Mouse (Mus musculus) testis, adult 2 months (tissue): Measurements from ENCODE around the gene Babam2. TPM values are rescaled to one million over a fixed set of nuclear protein-coding genes. Genes with fewer than 3 reads are reported as not detected.
A peak's percentile ranks its signal among the peaks of the same experiment; 100 is the strongest.

ENCODE experiments used
- H3K27ac ChIP-seq: fragments of 200-500 bp; 2 replicates; pipeline ENCODE4 v1.5.1; 2012; ENCODE audit warnings: low read depth, low read length; ENCODE audit not compliant: control insufficient read depth, insufficient read depth
- H3K27me3 ChIP-seq: fragments of 200-500 bp; 2 replicates; pipeline ENCODE4 v1.6.1; 2012; ENCODE audit warnings: mild to moderate bottlenecking, low read length, moderate library complexity; ENCODE audit not compliant: control insufficient read depth, insufficient read depth
- H3K36me3 ChIP-seq: fragments of 200-500 bp; 2 replicates; pipeline ENCODE4 v1.6.1; 2012; ENCODE audit warnings: mild to moderate bottlenecking, low read length; ENCODE audit not compliant: control insufficient read depth, insufficient read depth
- H3K4me1 ChIP-seq: fragments of 200-500 bp; 2 replicates; pipeline ENCODE4 v1.6.1; 2012; ENCODE audit warnings: low read length; ENCODE audit not compliant: control insufficient read depth, insufficient read depth
- H3K4me3 ChIP-seq: fragments of 200-500 bp; 2 replicates; pipeline ENCODE4 v1.5.1; 2012; ENCODE audit warnings: low read depth, mild to moderate bottlenecking, low read length, moderate library complexity, mixed read lengths; ENCODE audit not compliant: control insufficient read depth
- CTCF ChIP-seq: fragments of 200-500 bp; IDR thresholded peaks from 2 replicates; pipeline ENCODE4 v1.5.1; 2012; ENCODE audit warnings: low read depth, mild to moderate bottlenecking, inconsistent platforms, low read length, moderate library complexity; ENCODE audit not compliant: control insufficient read depth, insufficient read depth, insufficient replicate concordance
- POLR2A ChIP-seq: fragments of 200-500 bp; IDR thresholded peaks from 2 replicates; pipeline ENCODE4 v1.6.1; 2012; ENCODE audit warnings: low read depth, mild to moderate bottlenecking, inconsistent platforms, low read length, moderate library complexity; ENCODE audit not compliant: control insufficient read depth
- polyA plus RNA-seq: library from polyadenylated mRNA; depleted of rRNA; stranded (reverse); fragments of >200 nt; gene quantifications from 2 replicates; pipeline ENCODE4 v1.2.3, GENCODE M21; 2012

The Babam2 gene
- polyA plus RNA-seq, 1 experiment: 38.5 TPM

DNA sequence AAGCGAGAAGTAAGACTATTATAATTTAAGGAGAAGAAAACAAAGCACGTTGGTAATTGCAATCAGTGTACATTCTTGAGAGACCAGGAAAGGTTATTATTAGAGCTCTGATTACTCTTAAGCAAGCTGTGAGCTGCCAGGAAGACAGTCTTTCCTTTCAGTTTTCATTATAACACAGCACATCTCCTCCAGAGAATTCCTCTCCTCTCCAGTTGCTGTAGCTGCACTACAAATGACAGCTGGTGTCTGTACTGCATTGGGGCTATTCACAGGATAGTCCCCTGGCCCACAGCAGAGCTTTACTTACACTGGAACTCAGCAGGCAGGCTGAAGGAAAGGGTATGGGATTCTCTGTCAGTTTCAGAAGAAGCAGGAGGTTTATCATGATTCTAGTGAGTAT lies 24.1 kb upstream of the Babam2 start:
- Histone ChIP-seq H3K36me3 (no peaks in the 10 kb centered on the region), H3K27ac (no peak overlapping the region), H3K27me3 (no peaks in the 10 kb centered on the region), H3K4me3 (no peak overlapping the region), H3K4me1 (no peaks in the 10 kb centered on the region)
- TF ChIP-seq CTCF: no peak
- no peak for TF ChIP-seq POLR2A

- H3K36me3 ChIP-seq: no peaks in the 10 kb centered on the region
- TF ChIP-seq CTCF: no peak
- no peak for TF ChIP-seq POLR2A
- H3K27me3 ChIP-seq: no peaks in the 10 kb centered on the region
- no peak overlapping the region for H3K27ac ChIP-seq
- H3K4me1 ChIP-seq: no peaks in the 10 kb centered on the region
- no peak overlapping the region for H3K4me3 ChIP-seq
Observed at GRCm38 (mm10) chr5:31678000-31678399, 19.5 kb upstream of the Babam2 start.

GRCm38 (mm10) chr5:31680183-31680582 lies 17.3 kb upstream of the Babam2 start:
- no peak overlapping the region for H3K27ac ChIP-seq
- TF ChIP-seq POLR2A (no peak), CTCF (no peak)
- no peak overlapping the region for H3K4me3 ChIP-seq
- H3K36me3 ChIP-seq: no peaks in the 10 kb centered on the region
- no peaks in the 10 kb centered on the region for H3K4me1 ChIP-seq
- no peaks in the 10 kb centered on the region for H3K27me3 ChIP-seq

DNA sequence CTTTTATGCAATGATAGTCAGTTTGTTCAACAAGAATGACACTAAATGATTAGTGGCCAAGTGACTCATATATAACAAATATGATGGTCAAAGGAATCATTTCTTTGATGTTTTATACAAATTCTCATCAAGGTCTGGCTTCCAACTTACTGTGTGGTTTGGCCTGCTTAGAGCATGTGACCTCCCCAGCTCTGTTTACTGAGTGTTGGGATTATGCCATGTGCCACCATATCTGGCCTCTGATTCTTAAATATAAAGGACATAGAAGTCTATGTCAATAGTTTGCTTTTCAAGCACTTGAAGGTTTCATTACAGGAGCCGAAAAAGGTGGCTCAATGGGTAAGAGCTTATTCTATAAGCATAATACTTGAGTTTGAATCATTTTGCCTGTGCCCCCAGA lies 15.2 kb upstream of the Babam2 start:
- H3K27ac ChIP-seq: no peak overlapping the region
- no peaks in the 10 kb centered on the region for H3K36me3 ChIP-seq
- no peak overlapping the region for H3K4me3 ChIP-seq
- TF ChIP-seq CTCF (no peak), POLR2A (no peak)
- no peaks in the 10 kb centered on the region for H3K4me1 ChIP-seq
- no peaks in the 10 kb centered on the region for H3K27me3 ChIP-seq

DNA sequence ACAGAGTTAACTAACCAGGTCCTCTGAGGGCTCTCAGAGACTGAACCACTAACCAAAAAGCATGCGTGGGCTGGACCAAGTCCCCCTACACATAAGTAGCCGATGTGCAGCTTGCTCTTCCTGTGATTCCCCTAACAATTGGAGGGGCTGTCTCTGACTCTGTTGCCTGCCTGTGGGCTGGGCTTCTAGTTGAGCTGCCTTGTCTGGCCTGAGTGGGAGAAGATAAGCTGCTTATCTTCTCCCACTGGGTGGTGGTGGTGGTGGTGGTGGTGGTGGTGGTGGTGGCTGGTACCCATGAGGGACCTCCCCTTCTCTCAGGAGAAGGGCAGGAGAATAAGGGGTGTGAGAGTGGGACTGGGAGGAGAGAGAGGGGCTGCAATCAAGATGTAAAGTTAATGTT lies 11.4 kb upstream of the Babam2 start:
- Histone ChIP-seq H3K4me1 (no peaks in the 10 kb centered on the region), H3K36me3 (no peaks in the 10 kb centered on the region)

GRCm38 (mm10) chr5:31687972-31688371 lies 9.5 kb upstream of the Babam2 start:
- no peaks in the 10 kb centered on the region for H3K36me3 ChIP-seq
- no peaks in the 10 kb centered on the region for H3K27me3 ChIP-seq
- H3K4me1 ChIP-seq: no peaks in the 10 kb centered on the region
- H3K27ac ChIP-seq: no peak overlapping the region
- TF ChIP-seq CTCF: no peak
- no peak for TF ChIP-seq POLR2A
- no peak overlapping the region for H3K4me3 ChIP-seq

More for the DNA sequence above, 11.4 kb upstream of the Babam2 start:
- TF ChIP-seq POLR2A: no peak
- TF ChIP-seq CTCF: no peak
- no peak overlapping the region for H3K27ac ChIP-seq
- H3K4me3 ChIP-seq: no peak overlapping the region
- H3K27me3 ChIP-seq: no peaks in the 10 kb centered on the region

- H3K27me3 ChIP-seq: no peaks in the 10 kb centered on the region
- H3K36me3 ChIP-seq: no peaks in the 10 kb centered on the region
- H3K27ac ChIP-seq: no peak overlapping the region
- H3K4me1 ChIP-seq: no peaks in the 10 kb centered on the region; the same call in 1 of the 2 replicates
- TF ChIP-seq CTCF: no peak
- TF ChIP-seq POLR2A: no peak
- no peak overlapping the region for H3K4me3 ChIP-seq
Observed at GRCm38 (mm10) chr5:31693191-31693590, 4.3 kb upstream of the Babam2 start.

DNA sequence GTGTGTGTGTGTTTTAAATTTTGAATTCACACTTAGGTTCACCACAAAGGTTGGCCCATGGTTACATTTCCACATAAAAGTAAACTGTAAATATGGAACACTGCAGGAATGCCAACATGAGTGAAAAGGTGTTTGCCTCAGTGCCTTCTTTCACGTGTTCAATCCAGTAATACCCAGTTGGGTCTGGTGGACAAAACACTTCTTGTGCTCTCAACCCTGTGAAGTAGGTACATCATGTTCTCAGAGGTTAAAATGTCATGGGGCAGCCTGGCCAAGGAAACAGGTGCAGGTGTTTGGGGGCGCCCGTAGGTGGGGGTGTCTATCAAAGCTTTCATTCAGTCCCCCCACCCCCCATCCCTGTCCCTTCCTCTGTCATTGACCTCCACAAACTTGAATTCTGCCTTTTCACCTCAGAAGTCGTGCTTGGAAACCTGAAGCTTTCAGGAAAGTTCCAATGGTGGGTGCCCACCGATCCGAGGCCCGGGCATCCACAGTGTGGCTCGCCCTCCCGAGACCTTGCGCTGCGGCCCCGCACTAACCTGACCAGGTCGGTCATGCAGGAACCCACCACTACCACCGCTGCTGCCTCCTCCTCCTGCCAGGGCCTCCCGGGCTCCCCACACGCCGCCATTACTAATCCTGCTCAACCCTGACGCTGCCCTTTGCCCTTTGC lies 377 bp upstream of the Babam2 start, which contains the start of gene Rbks:
Gene Rbks, minus strand, starts transcription at position 657 of the 673 bp plus-strand sequence.
- no peaks in the 10 kb centered on the region; the same call in 1 of the 2 replicates for H3K36me3 ChIP-seq
- no peaks in the 10 kb centered on the region; the same call in 1 of the 2 replicates for H3K4me1 ChIP-seq
- peak within 1 kb of the TSS; percentile 96 for H3K4me3 ChIP-seq
- TF ChIP-seq POLR2A (no peak), CTCF (no peak)
- H3K27me3 ChIP-seq: no peaks in the 10 kb centered on the region
- peak within 1 kb of the TSS; percentile 96 for H3K27ac ChIP-seq
